ENCODE assay signal across 8 mouse cellular contexts in the genomic region with DNA sequence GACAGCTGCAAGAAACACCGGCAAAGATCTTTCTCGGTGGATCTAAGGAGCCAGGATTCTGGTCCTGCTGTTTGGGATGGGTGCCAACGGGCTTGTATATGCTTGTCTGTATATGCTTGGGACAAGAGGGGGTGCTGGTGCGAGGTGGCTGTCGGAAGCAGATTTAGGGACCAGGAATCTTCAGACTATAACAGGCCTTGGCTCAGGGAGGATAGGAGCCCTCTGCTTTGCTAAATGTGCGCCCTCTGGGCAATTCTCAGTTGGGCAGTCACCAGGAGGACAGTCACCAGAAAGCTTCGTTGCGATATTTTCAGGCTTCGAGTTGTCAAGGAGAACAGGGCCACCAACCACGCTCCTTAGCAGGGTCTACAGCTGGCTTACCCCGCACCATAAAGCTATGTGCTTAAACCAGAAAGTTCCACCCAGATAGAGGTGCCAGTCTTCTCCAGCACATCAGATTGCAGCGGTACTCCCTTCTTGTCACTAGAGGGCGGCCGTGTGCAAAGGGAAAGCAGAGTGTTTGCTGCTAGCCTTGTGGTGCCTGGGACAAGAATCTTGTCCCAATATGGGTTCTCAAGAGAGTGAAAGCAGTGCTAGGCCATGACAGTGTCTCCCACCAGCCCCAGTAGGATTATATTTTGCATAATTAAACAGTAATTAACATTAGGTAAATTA. TPM values are rescaled to one million over a fixed set of nuclear protein-coding genes. Genes with fewer than 3 reads are reported as not detected.
DNase-seq lines count a peak whose midpoint lies in the region; ATAC-seq and TF ChIP-seq lines count a peak whose summit lies in the region.

No protein-coding gene starts in this region.

- no peak overlapping the region for H3K4me2 ChIP-seq in liver, postnatal 0 days (ENCODE audit: low read depth, low read length)
- no peak overlapping the region for H3K4me2 ChIP-seq in neural tube, embryonic 14.5 days (ENCODE audit: low read depth, low read length)

- H3K9ac ChIP-seq in liver, postnatal 0 days (replicated peaks): no peak overlapping the region
- no peak overlapping the region for H3K9ac ChIP-seq in neural tube, embryonic 14.5 days (replicated peaks; ENCODE audit: low read depth, low read length)

- no peaks in the 10 kb centered on the region for H3K4me1 ChIP-seq in liver, postnatal 0 days (ENCODE audit: insufficient read depth)
- H3K4me1 ChIP-seq in neural tube, embryonic 14.5 days (ENCODE audit: control insufficient read depth, insufficient read depth, low read length): no peaks in the 10 kb centered on the region

- 34% methylated on average over 14 of the region's 14 CpGs for WGBS in liver, postnatal 0 days (ENCODE audit: insufficient replicate concordance)
- 41% methylated on average over 14 of the region's 14 CpGs for WGBS in neural tube, embryonic 14.5 days

- H3K36me3 ChIP-seq in liver, postnatal 0 days (replicated peaks; ENCODE audit: insufficient read depth, low read length): no peaks in the 10 kb centered on the region
- H3K36me3 ChIP-seq in neural tube, embryonic 14.5 days (ENCODE audit: control insufficient read depth, insufficient read depth, low read length): no peaks in the 10 kb centered on the region

- H3K27ac ChIP-seq in liver, postnatal 0 days (ENCODE audit: low read depth): no peak overlapping the region
- H3K27ac ChIP-seq in neural tube, embryonic 14.5 days (ENCODE audit: low read depth, low read length): no peak overlapping the region

- no peak for TF ChIP-seq EP300 in liver, postnatal 0 days (IDR thresholded peaks at IDR 0.05; ENCODE audit: low read depth)

- peak; percentile 83 for DNase-seq in CD4-positive, CD25-positive, alpha-beta regulatory T cell, adult 2 months (ENCODE audit: low read depth, low spot score)
- peak; percentile 71 for DNase-seq in adrenal gland, adult 2 months
- peak; percentile 90 for DNase-seq in embryo, embryonic 10.5 days (ENCODE audit: low spot score)
- peak; percentile 60 to 77 for DNase-seq in kidney, postnatal 25 days
- DNase-seq in liver, postnatal 0 days: peak; percentile 73
- peak; percentile 78 for DNase-seq in testis, postnatal 10 days (ENCODE audit: low spot score)

- no peaks in the 10 kb centered on the region for H3K9me3 ChIP-seq in liver, postnatal 0 days (ENCODE audit: low read length)
- no peaks in the 10 kb centered on the region for H3K9me3 ChIP-seq in neural tube, embryonic 14.5 days (ENCODE audit: control insufficient read depth, low read length)

- H3K4me3 ChIP-seq in liver, postnatal 0 days (ENCODE audit: low read depth, low read length): no peak overlapping the region
- no peak overlapping the region for H3K4me3 ChIP-seq in neural tube, embryonic 14.5 days (ENCODE audit: low read depth, low read length)

- H3K27me3 ChIP-seq in liver, postnatal 0 days (ENCODE audit: insufficient read depth, low read length): no peaks in the 10 kb centered on the region
- H3K27me3 ChIP-seq in neural tube, embryonic 14.5 days (ENCODE audit: control insufficient read depth, insufficient read depth, low read length): no peaks in the 10 kb centered on the region

- peak; percentile 96 for TF ChIP-seq CTCF in liver, postnatal 0 days (IDR thresholded peaks at IDR 0.05; ENCODE audit: low read depth)

- ATAC-seq in granulocyte monocyte progenitor cell, adult 5-6 weeks (replicated peaks; ENCODE audit: poor library complexity, severe bottlenecking): peak; percentile 93
- ATAC-seq in liver, postnatal 0 days: peak; percentile 57
- ATAC-seq in neural tube, embryonic 14.5 days (ENCODE audit: low read depth): peak; percentile 72

RNA-seq across cellular contexts. Expression of a gene that starts 12.5 kb away (rescaled TPM):
- total RNA-seq in adrenal gland, adult 2 months (2021): 1 to 10 TPM; 1.6 to 3.4 TPM
- polyA plus RNA-seq in adrenal gland, adult 2 months (2012; rRNA removed): 4.3 and 6.4 TPM in 2 replicates
- total RNA-seq in granulocyte monocyte progenitor cell, adult 5-6 weeks (2014; fragmentation: Nextera tagmentation): 0.45 TPM in 1 of 2 replicates, not detected in the other
- not detected in 2 replicates for total RNA-seq in granulocyte monocyte progenitor cell, adult 5-6 weeks (2017)
- polyA plus RNA-seq in liver, postnatal 0 days (2015; fragmentation: Nextera tagmentation; extraction: Ambion mirVana): not detected in 2 replicates
- polyA plus RNA-seq in neural tube, embryonic 14.5 days (2014; fragmentation: Nextera tagmentation; extraction: Ambion mirVana): 20.7 and 33.0 TPM in 2 replicates

RNA-seq across cellular contexts. Expression of a gene that starts 13.4 kb away (rescaled TPM):
- total RNA-seq in adrenal gland, adult 2 months (2021): 1 to 10 TPM; 3.6 to 6.4 TPM
- 6.5 and 8.2 TPM in 2 replicates for polyA plus RNA-seq in adrenal gland, adult 2 months (2012; rRNA removed)
- total RNA-seq in granulocyte monocyte progenitor cell, adult 5-6 weeks (2014; fragmentation: Nextera tagmentation): 0.68 TPM in 1 of 2 replicates, not detected in the other
- total RNA-seq in granulocyte monocyte progenitor cell, adult 5-6 weeks (2017): 0.30 and 0.72 TPM in 2 replicates
- not detected in 2 replicates for polyA plus RNA-seq in liver, postnatal 0 days (2015; fragmentation: Nextera tagmentation; extraction: Ambion mirVana)
- polyA plus RNA-seq in neural tube, embryonic 14.5 days (2014; fragmentation: Nextera tagmentation; extraction: Ambion mirVana): 0.13 TPM in 1 of 2 replicates, not detected in the other
